Mouse (Mus musculus) C2C12 (cell line): ENCODE results near the gene Tmcc3.
A peak's percentile ranks its signal among the peaks of the same experiment; 100 is the strongest.

ENCODE experiments used
- CEBPB ChIP-seq: IDR thresholded peaks from one replicate; pipeline ENCODE4 v1.6.1; 2011; ENCODE audit warnings: low read depth, mild to moderate bottlenecking, control low read depth, moderate library complexity
- CTCF ChIP-seq: IDR thresholded peaks from one replicate; pipeline ENCODE4 v1.5.1; 2011; ENCODE audit not compliant: control insufficient read depth, insufficient read depth, insufficient read length
- MAX ChIP-seq: IDR thresholded peaks from one replicate; pipeline ENCODE4 v1.6.1; 2011; ENCODE audit warnings: mild to moderate bottlenecking, control low read depth
- MYOD1 ChIP-seq: IDR thresholded peaks from one replicate; pipeline ENCODE4 v1.6.1; 2011; ENCODE audit warnings: low read depth; ENCODE audit not compliant: control insufficient read depth, insufficient read length
- MYOG ChIP-seq: IDR thresholded peaks from one replicate; pipeline ENCODE4 v1.6.1; 2011; ENCODE audit not compliant: control insufficient read depth, insufficient read length; ENCODE audit errors: extremely low read depth
- USF1 ChIP-seq: IDR thresholded peaks from one replicate; pipeline ENCODE4 v1.6.1; 2011; ENCODE audit warnings: low read depth, mild to moderate bottlenecking, control low read depth, moderate library complexity

GRCm38 (mm10) chr10:94609309-94609777 lies 297.6 kb downstream of the Tmcc3 start:
- TF ChIP-seq CTCF (peak; percentile 63), CEBPB (no peak), MAX (no peak), USF1 (no peak), MYOD1 (no peak), MYOG (no peak)
